Mouse (Mus musculus) heart, embryonic 16.5 days (tissue): ENCODE data around the gene Ctsh. TPM values are rescaled to one million over a fixed set of nuclear protein-coding genes. Genes with fewer than 3 reads are reported as not detected.

ENCODE experiments used
- ATAC-seq: fragments of 200-750 bp; cut with Nextera tagmentation; replicated peaks from 2 replicates; pipeline ENCODE4 v1.8.0; 2017; ENCODE audit warnings: moderate number of reproducible peaks; ENCODE audit not compliant: insufficient read depth, low FRiP score; ENCODE audit errors: extremely low read depth
- H3K27ac ChIP-seq: fragments of 300-500 bp; sonication (generic); 2 replicates; pipeline ENCODE4 v1.5.1; 2014; ENCODE audit warnings: mild to moderate bottlenecking, low read length, control low read depth, moderate library complexity
- H3K27me3 ChIP-seq: fragments of 300-500 bp; sonication (generic); 2 replicates; pipeline ENCODE4 v1.6.1; 2014; ENCODE audit warnings: low read length, mixed read lengths; ENCODE audit not compliant: control insufficient read depth, insufficient read depth
- H3K36me3 ChIP-seq: fragments of 300-500 bp; sonication (generic); 2 replicates; pipeline ENCODE4 v1.6.1; 2014; ENCODE audit not compliant: control insufficient read depth, insufficient read depth
- H3K4me1 ChIP-seq: fragments of 300-500 bp; sonication (generic); 2 replicates; pipeline ENCODE4 v1.6.1; 2014; ENCODE audit warnings: low read length, mixed read lengths; ENCODE audit not compliant: control insufficient read depth, insufficient read depth
- H3K4me2 ChIP-seq: fragments of 300-500 bp; sonication (generic); 2 replicates; pipeline ENCODE4 v1.6.1; 2014; ENCODE audit warnings: low read depth, mild to moderate bottlenecking, control low read depth, low read length
- H3K4me3 ChIP-seq: fragments of 300-500 bp; sonication (generic); 2 replicates; pipeline ENCODE4 v1.5.1; 2014; ENCODE audit warnings: mild to moderate bottlenecking, control low read depth, low read length
- H3K9ac ChIP-seq: fragments of 300-500 bp; sonication (generic); 2 replicates; pipeline ENCODE4 v1.6.1; 2014; ENCODE audit warnings: low read length, control low read depth
- H3K9me3 ChIP-seq: fragments of 300-500 bp; sonication (generic); replicated peaks from 2 replicates; pipeline ENCODE4 v1.6.1; 2016; ENCODE audit warnings: low read length; ENCODE audit not compliant: control insufficient read depth
- WGBS: fragments of 180-500 bp; shearing (Covaris S2); extraction: QIAGEN DNeasy Blood & Tissue Kit; methylation state at CpG from one replicate; pipeline ENCODE4 v1.1.7; 2014; 5-methylcytosine and 5-hydroxymethylcytosine counted together
- polyA plus RNA-seq: library from polyadenylated mRNA; unstranded; fragments of >200 nt; fragmentation: Nextera tagmentation; extraction: Ambion mirVana; gene quantifications from 2 replicates; pipeline ENCODE4 v1.2.1, GENCODE M21; 2015

Ctsh gene
- polyA plus RNA-seq, 1 experiment from 2014 or later: 60.9 TPM

GRCm38 (mm10) chr9:90084152-90084551 lies 30.2 kb downstream of the Ctsh start:
- no peak overlapping the region for H3K4me3 ChIP-seq
- no peak for ATAC-seq
- no peaks in the 10 kb centered on the region for H3K4me1 ChIP-seq
- no peak overlapping the region for H3K27ac ChIP-seq
- no peak overlapping the region for H3K4me2 ChIP-seq
- H3K9me3 ChIP-seq: no peaks in the 10 kb centered on the region; the same call in 1 of the 2 replicates
- no peaks in the 10 kb centered on the region for H3K27me3 ChIP-seq
- 85% methylated on average over 3 of the region's 3 CpGs for WGBS
- H3K36me3 ChIP-seq: peaks cover 13% of the 10 kb centered on the region
- no peak overlapping the region for H3K9ac ChIP-seq

- H3K36me3 ChIP-seq: peaks cover 20% of the 10 kb centered on the region
- H3K4me2 ChIP-seq: no peak overlapping the region
- WGBS: 76% methylated on average over 8 of the region's 8 CpGs
- no peaks in the 10 kb centered on the region for H3K27me3 ChIP-seq
- H3K4me1 ChIP-seq: no peaks in the 10 kb centered on the region
- no peak overlapping the region for H3K4me3 ChIP-seq
- H3K9me3 ChIP-seq: no peaks in the 10 kb centered on the region; the same call in 1 of the 2 replicates
- ATAC-seq: no peak
- no peak overlapping the region for H3K27ac ChIP-seq
- no peak overlapping the region for H3K9ac ChIP-seq
Observed at GRCm38 (mm10) chr9:90084766-90085468, 31.0 kb downstream of the Ctsh start.

GRCm38 (mm10) chr9:90087906-90088485 lies 34.0 kb downstream of the Ctsh start:
- no peak overlapping the region for H3K4me3 ChIP-seq
- 81% methylated on average over 2 of the region's 2 CpGs for WGBS
- no peak overlapping the region for H3K4me2 ChIP-seq
- H3K27me3 ChIP-seq: no peaks in the 10 kb centered on the region
- no peak overlapping the region for H3K27ac ChIP-seq
- H3K9ac ChIP-seq: no peak overlapping the region
- no peaks in the 10 kb centered on the region for H3K4me1 ChIP-seq
- H3K36me3 ChIP-seq: peaks cover 36% of the 10 kb centered on the region
- no peaks in the 10 kb centered on the region; the same call in 1 of the 2 replicates for H3K9me3 ChIP-seq
- no peak for ATAC-seq

GRCm38 (mm10) chr9:90089339-90090104 lies 35.6 kb downstream of the Ctsh start:
- 94% methylated on average over 6 of the region's 6 CpGs for WGBS

GRCm38 (mm10) chr9:90098934-90099333 lies 45.0 kb downstream of the Ctsh start:
- no peaks in the 10 kb centered on the region for H3K27me3 ChIP-seq
- no peak for ATAC-seq
- H3K27ac ChIP-seq: no peak overlapping the region
- no peak overlapping the region for H3K4me2 ChIP-seq
- no peaks in the 10 kb centered on the region for H3K4me1 ChIP-seq
- whole genome bisulfite sequencing: 86% methylated on average over 5 of the region's 5 CpGs
- H3K36me3 ChIP-seq: peaks cover 64% of the 10 kb centered on the region
- no peak overlapping the region for H3K4me3 ChIP-seq
- no peak overlapping the region for H3K9ac ChIP-seq
- no peaks in the 10 kb centered on the region for H3K9me3 ChIP-seq

More at GRCm38 (mm10) chr9:90089339-90090104, 35.6 kb downstream of the Ctsh start:
- no peak overlapping the region for H3K4me2 ChIP-seq
- no peak overlapping the region for H3K9ac ChIP-seq
- no peaks in the 10 kb centered on the region for H3K4me1 ChIP-seq
- H3K36me3 ChIP-seq: peaks cover 39% of the 10 kb centered on the region
- no peak for ATAC-seq
- H3K27ac ChIP-seq: no peak overlapping the region
- no peaks in the 10 kb centered on the region; the same call in 1 of the 2 replicates for H3K9me3 ChIP-seq
- H3K27me3 ChIP-seq: no peaks in the 10 kb centered on the region
- H3K4me3 ChIP-seq: no peak overlapping the region

GRCm38 (mm10) chr9:90100760-90101159 lies 46.8 kb downstream of the Ctsh start:
- Histone ChIP-seq H3K4me1 (no peaks in the 10 kb centered on the region), H3K27ac (no peak overlapping the region), H3K9me3 (no peaks in the 10 kb centered on the region), H3K9ac (no peak overlapping the region), H3K4me2 (no peak overlapping the region), H3K4me3 (no peak overlapping the region), H3K36me3 (peaks cover 62% of the 10 kb centered on the region), H3K27me3 (no peaks in the 10 kb centered on the region)
- 59% methylated on average over 2 of the region's 2 CpGs for WGBS
- no peak for ATAC-seq

GRCm38 (mm10) chr9:90105462-90105861 lies 51.5 kb downstream of the Ctsh start:
- Histone ChIP-seq H3K36me3 (peaks cover 23% of the 10 kb centered on the region), H3K9ac (no peak overlapping the region), H3K9me3 (no peaks in the 10 kb centered on the region), H3K4me2 (no peak overlapping the region), H3K27me3 (no peaks in the 10 kb centered on the region), H3K4me3 (no peak overlapping the region), H3K27ac (no peak overlapping the region), H3K4me1 (peaks cover 7% of the 10 kb centered on the region; the same call in 1 of the 2 replicates)
- 92% methylated on average over 1 of the region's 1 CpGs for WGBS
- ATAC-seq: no peak

- ATAC-seq: no peak
- Histone ChIP-seq H3K9me3 (no peaks in the 10 kb centered on the region), H3K9ac (no peak overlapping the region), H3K36me3 (peaks cover 12% of the 10 kb centered on the region), H3K27me3 (no peaks in the 10 kb centered on the region), H3K4me3 (no peak overlapping the region), H3K4me2 (no peak overlapping the region), H3K4me1 (peaks cover 16% of the 10 kb centered on the region), H3K27ac (no peak overlapping the region)
- 84% methylated on average over 1 of the region's 1 CpGs for WGBS
Observed at GRCm38 (mm10) chr9:90106915-90107314, 53.0 kb downstream of the Ctsh start.

GRCm38 (mm10) chr9:90108272-90108671 lies 54.3 kb downstream of the Ctsh start:
- Histone ChIP-seq H3K9me3 (no peaks in the 10 kb centered on the region), H3K27ac (no peak overlapping the region), H3K36me3 (peaks cover 7% of the 10 kb centered on the region; the same call in 1 of the 2 replicates), H3K4me1 (peaks cover 27% of the 10 kb centered on the region), H3K27me3 (no peaks in the 10 kb centered on the region), H3K9ac (no peak overlapping the region), H3K4me3 (no peak overlapping the region), H3K4me2 (no peak overlapping the region)
- no peak for ATAC-seq
